Mouse (Mus musculus) kidney, adult 2 months (tissue): ENCODE results near the gene Hs6st1.

Experiments used
- CTCF ChIP-seq: fragments of 200-500 bp; conservative IDR thresholded peaks from 2 replicates; pipeline ENCODE4 v1.5.1; 2011; ENCODE audit warnings: low read depth, mild to moderate bottlenecking, control low read depth, low read length, moderate library complexity, mixed read lengths; ENCODE audit not compliant: insufficient read depth, insufficient read length
- POLR2A ChIP-seq: fragments of 200-500 bp; IDR thresholded peaks from one replicate; pipeline ENCODE4 v1.6.1; 2011; ENCODE audit warnings: low read depth, low read length, control low read depth

DNA sequence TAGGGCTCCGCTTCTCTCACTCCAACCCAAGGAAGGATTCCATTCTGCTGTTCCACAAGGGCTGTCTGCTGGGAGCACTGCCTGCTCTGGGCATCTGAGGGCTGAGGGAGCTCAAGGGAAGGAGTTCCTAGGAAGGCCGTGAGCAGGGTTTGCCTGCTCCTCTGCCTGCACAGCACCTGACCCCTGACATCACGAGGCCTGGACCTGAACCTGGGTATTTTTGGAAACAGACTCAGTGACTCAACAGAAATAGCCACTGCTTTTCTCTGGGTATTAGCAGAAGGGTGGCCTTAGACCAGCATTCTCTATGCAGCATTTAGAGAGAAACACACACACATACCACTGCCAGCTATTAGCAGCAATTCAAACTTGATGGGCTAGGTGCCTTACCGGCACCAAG, 30.2 kb downstream of the Hs6st1 start:
- TF ChIP-seq CTCF = no peak
- no peak for TF ChIP-seq POLR2A
